Mouse (Mus musculus) E14TG2a.4 (cell line): ENCODE measurements at regions not wholly inside any gene's neighbourhood (a gene's known extent, or its start where the extent isn't known, plus 50 kb on each side); places are given as distances from the start of the nearest gene placed in this dataset.

Experiments
- H3K27me3 ChIP-seq: 2 replicates; pipeline ENCODE4 v1.6.1; 2014; ENCODE audit warnings: low read length, control low read depth; ENCODE audit not compliant: insufficient read depth
- H3K36me3 ChIP-seq: 2 replicates; pipeline ENCODE4 v1.6.1; 2014; ENCODE audit warnings: low read length, control low read depth; ENCODE audit not compliant: insufficient read depth
- H3K4me1 ChIP-seq: replicated peaks from 2 replicates; pipeline ENCODE4 v1.6.1; 2014; ENCODE audit warnings: low read depth, low read length, control low read depth
- H3K4me3 ChIP-seq: replicated peaks from 2 replicates; pipeline ENCODE4 v1.5.1; 2014; ENCODE audit warnings: mild to moderate bottlenecking, low read length
- H3K9me3 ChIP-seq: 2 replicates; pipeline ENCODE4 v1.6.1; 2014; ENCODE audit warnings: low read length, control low read depth
- CTCF ChIP-seq: conservative IDR thresholded peaks from 2 replicates; pipeline ENCODE4 v1.5.1; 2014; ENCODE audit warnings: low read length
- NANOG ChIP-seq: IDR thresholded peaks from 2 replicates; pipeline ENCODE4 v1.6.1; 2014; ENCODE audit warnings: borderline replicate concordance, low read length, mixed read lengths
- POU5F1 ChIP-seq: IDR thresholded peaks from 2 replicates; pipeline ENCODE4 v1.6.1; 2014; ENCODE audit warnings: low read length, borderline replicate concordance

DNA sequence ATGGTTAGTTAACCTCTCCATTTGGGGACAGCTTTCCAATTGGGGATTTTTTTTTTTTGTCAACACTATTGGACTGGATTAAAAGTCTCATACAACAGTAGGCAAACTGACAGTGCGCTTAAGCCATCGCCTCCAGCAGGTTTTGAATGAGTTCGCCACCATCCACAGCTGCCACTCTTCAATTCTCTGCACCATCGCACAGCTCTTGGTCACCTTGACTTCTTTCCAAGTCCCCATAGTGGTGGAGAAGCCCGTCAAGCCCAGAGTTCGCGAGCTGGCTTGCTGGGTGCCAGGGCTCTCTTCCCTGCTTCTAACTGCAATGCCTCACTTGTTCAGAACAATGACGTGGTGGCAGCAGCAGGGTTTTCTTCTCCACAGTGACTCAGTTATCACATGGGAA, 151.9 kb upstream of the Atp6ap2 start:
- Histone ChIP-seq H3K36me3 (no peaks in the 10 kb centered on the region), H3K27me3 (no peaks in the 10 kb centered on the region), H3K9me3 (no peaks in the 10 kb centered on the region), H3K4me3 (no peak overlapping the region), H3K4me1 (no peaks in the 10 kb centered on the region)
- TF ChIP-seq NANOG (no peak), CTCF (no peak), POU5F1 (no peak)

- Histone ChIP-seq H3K27me3 (no peaks in the 10 kb centered on the region), H3K4me3 (no peak overlapping the region), H3K36me3 (no peaks in the 10 kb centered on the region), H3K4me1 (no peaks in the 10 kb centered on the region), H3K9me3 (no peaks in the 10 kb centered on the region)
- TF ChIP-seq CTCF (no peak), NANOG (no peak), POU5F1 (no peak)
These were observed 151.5 kb upstream of the Atp6ap2 start for GRCm38 (mm10) chrX:12436106-12436505.

DNA sequence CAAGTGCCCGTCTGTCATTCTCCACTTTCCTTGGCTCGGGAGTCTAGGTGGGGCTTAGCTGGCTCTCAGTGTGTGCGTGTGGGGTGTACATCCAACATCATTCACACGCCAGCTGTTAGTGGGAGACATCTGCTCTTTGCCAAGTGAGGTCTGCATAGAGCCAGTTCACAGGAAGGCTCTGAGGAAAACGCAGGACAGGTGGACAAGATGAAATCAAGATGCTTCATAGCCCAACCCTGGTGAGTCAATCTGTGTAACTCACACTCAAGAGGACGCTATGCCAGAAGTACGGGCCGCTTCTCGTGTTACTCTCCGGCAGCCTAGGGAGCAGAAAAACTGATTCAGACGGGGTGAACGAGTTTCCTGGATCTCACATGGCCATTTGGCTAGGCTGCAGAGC, 148.2 kb upstream of the Atp6ap2 start:
- H3K9me3 ChIP-seq = no peaks in the 10 kb centered on the region
- H3K4me1 ChIP-seq = no peaks in the 10 kb centered on the region
- TF ChIP-seq POU5F1 = no peak
- no peak for TF ChIP-seq NANOG
- TF ChIP-seq CTCF = no peak

DNA sequence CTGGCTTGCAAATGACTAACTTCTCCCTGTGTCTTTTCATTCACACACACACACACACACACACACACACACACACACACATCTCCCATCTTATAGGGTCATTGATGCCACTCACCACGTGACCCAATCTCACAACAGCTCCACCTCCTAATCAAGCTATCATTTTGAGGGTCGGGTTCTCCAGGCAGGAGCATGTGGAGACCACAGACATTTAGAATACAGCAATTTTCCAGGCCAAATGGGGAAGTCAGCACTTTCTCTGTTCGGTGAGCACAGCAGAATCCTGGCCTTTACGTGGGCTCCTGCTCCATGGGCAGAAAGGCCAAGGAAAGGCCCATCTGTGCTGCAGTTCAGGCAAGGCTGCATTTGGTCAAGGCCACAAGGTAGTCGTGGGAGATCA, 143.8 kb upstream of the Atp6ap2 start:
- TF ChIP-seq NANOG (no peak), POU5F1 (no peak), CTCF (no peak)
- Histone ChIP-seq H3K4me1 (no peaks in the 10 kb centered on the region), H3K4me3 (no peak overlapping the region)

More for the DNA sequence above, 148.2 kb upstream of the Atp6ap2 start:
- Histone ChIP-seq H3K36me3 (no peaks in the 10 kb centered on the region), H3K4me3 (no peak overlapping the region), H3K27me3 (no peaks in the 10 kb centered on the region)

DNA sequence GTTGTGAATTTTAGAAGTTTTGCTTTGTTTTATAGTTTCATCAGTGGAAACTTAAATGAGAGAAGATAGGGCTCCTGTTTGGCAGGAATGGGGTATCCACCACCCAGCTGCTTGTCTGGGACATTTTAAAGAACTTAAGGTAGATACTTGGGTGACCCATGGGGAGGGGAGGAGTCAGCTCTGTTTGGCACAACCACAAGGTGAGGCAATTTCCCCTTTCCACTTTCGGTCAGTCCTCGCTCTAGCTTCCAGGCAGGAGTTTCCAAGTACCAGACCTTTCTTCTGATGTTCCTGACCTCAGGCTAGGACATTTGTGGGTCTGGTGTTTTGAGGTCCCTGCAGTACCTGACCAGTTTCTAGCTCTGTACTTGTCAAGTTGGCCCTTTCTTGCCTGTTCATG, 142.5 kb upstream of the Atp6ap2 start:
- no peak overlapping the region for H3K4me3 ChIP-seq
- no peaks in the 10 kb centered on the region for H3K9me3 ChIP-seq
- no peaks in the 10 kb centered on the region for H3K36me3 ChIP-seq
- H3K4me1 ChIP-seq = no peaks in the 10 kb centered on the region
- TF ChIP-seq POU5F1 (no peak), NANOG (no peak), CTCF (no peak)
- H3K27me3 ChIP-seq = no peaks in the 10 kb centered on the region

More for the DNA sequence above, 143.8 kb upstream of the Atp6ap2 start:
- Histone ChIP-seq H3K27me3 (no peaks in the 10 kb centered on the region), H3K36me3 (no peaks in the 10 kb centered on the region), H3K9me3 (no peaks in the 10 kb centered on the region)

DNA sequence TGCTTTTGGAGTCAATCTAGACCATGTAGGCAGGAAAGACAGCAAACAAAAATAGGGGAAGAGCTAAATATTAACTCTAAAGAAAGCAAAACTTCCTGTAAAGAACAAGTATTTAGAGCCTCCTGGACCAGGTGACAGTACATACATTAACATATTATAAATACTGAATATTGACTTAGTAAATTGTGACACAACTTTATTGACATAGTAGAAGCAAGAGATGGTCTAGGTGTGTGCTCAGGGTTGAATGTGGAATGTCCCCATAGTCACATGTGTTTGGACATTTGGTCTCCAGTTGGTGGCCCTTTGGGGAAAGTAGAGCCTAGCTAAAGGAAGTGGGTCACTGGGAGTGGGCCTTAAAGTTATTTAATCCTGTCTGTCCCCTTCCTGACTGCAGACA, 139.6 kb upstream of the Atp6ap2 start:
- Histone ChIP-seq H3K36me3 (no peaks in the 10 kb centered on the region), H3K4me3 (no peak overlapping the region), H3K9me3 (no peaks in the 10 kb centered on the region), H3K4me1 (no peaks in the 10 kb centered on the region), H3K27me3 (no peaks in the 10 kb centered on the region)
- TF ChIP-seq NANOG (no peak), POU5F1 (no peak), CTCF (no peak)

GRCm38 (mm10) chrX:12449688-12450087, 137.9 kb upstream of the Atp6ap2 start:
- TF ChIP-seq NANOG = no peak
- TF ChIP-seq POU5F1 = no peak
- TF ChIP-seq CTCF = no peak
- Histone ChIP-seq H3K9me3 (no peaks in the 10 kb centered on the region), H3K4me1 (no peaks in the 10 kb centered on the region), H3K4me3 (no peak overlapping the region), H3K36me3 (no peaks in the 10 kb centered on the region), H3K27me3 (no peaks in the 10 kb centered on the region)

DNA sequence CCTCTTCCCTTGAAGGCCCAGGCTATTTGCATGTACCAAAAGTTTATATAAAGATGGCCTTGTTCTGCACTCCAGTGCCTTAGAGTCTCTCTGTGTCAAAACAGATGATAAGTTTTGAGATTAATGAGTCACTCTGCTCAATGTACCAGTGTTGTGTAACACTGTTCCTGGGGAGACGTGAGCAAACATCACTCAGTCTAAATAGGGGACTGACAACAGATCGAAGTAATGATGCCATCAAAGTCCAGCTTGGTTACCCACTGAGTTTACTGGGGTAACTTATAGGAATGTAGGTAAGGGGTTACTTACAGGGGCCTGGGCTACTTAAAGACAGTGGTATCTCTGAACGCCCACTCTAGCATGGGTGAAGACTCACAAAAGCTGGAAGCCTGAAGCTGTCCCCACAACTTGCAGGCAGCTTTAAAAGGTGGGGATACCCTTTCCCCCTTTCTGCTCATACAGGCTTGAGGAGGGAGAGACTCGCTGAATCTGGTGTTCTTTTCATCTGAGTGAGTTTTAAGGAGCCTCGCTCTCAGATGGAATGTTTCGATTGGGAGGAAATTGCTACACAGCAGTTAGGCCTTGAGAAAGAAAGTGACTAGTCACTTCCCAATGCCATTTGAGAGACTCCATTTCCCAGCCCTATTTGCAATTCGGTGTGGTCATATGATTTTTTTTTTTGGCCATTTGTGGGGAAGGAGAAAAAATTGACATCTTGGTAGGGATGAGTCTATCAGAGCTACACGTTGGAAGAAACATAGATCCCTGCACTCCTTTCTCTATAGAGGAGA, 134.4 kb upstream of the Atp6ap2 start:
- Histone ChIP-seq H3K36me3 (no peaks in the 10 kb centered on the region), H3K4me1 (no peaks in the 10 kb centered on the region), H3K27me3 (no peaks in the 10 kb centered on the region), H3K9me3 (no peaks in the 10 kb centered on the region), H3K4me3 (no peak overlapping the region)
- no peak for TF ChIP-seq POU5F1
- no peak for TF ChIP-seq CTCF
- no peak for TF ChIP-seq NANOG

DNA sequence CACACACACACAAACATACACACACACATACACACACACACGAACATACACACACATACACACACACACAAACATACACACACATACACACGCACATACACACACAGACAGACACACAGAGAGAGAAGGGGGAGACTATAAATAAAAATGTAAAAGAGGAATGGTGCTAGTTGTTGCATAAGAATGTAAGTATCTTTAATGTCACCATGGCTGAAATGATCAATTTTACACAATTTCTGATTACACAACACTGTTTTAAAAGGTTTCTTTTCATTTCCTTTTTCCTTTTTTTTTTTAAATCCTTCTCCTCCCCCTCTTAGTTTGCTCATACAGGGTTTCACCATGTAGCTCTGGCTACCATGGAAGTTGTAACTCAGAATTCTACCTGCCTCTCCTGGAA, 125.9 kb upstream of the Atp6ap2 start:
- TF ChIP-seq CTCF = no peak
- TF ChIP-seq NANOG = no peak
- no peak for TF ChIP-seq POU5F1
- no peaks in the 10 kb centered on the region for H3K9me3 ChIP-seq
- peaks cover 28% of the 10 kb centered on the region for H3K4me1 ChIP-seq
- H3K27me3 ChIP-seq = no peaks in the 10 kb centered on the region
- H3K4me3 ChIP-seq = no peak overlapping the region
- no peaks in the 10 kb centered on the region for H3K36me3 ChIP-seq
